In genomic region chr10:13016573-13016972, GRCm38 (mm10) we compare ENCODE assay signal across 8 mouse cellular contexts. TPM values are rescaled to one million over a fixed set of nuclear protein-coding genes. Genes with fewer than 3 reads are reported as not detected.
DNase-seq lines count a peak whose midpoint lies in the region; ATAC-seq and TF ChIP-seq lines count a peak whose summit lies in the region.

No protein-coding gene starts in this region.

- 27% methylated on average over 4 of the region's 4 CpGs for WGBS in forebrain, embryonic 11.5 days
- 27% methylated on average over 4 of the region's 4 CpGs for WGBS in hindbrain, postnatal 0 days
- WGBS in stomach, embryonic 16.5 days = 17% methylated on average over 4 of the region's 4 CpGs

- H3K4me3 ChIP-seq in forebrain, embryonic 11.5 days (ENCODE audit: low read depth, low read length) = no peak overlapping the region
- no peak overlapping the region for H3K4me3 ChIP-seq in hindbrain, postnatal 0 days (ENCODE audit: low read length)
- H3K4me3 ChIP-seq in stomach, embryonic 16.5 days (replicated peaks; ENCODE audit: low read length) = no peak overlapping the region

- no peaks in the 10 kb centered on the region for H3K4me1 ChIP-seq in forebrain, embryonic 11.5 days (replicated peaks; ENCODE audit: control insufficient read depth, insufficient read depth, low read length)
- H3K4me1 ChIP-seq in hindbrain, postnatal 0 days (ENCODE audit: insufficient read depth, low read length) = no peaks in the 10 kb centered on the region
- no peaks in the 10 kb centered on the region for H3K4me1 ChIP-seq in stomach, embryonic 16.5 days (ENCODE audit: control insufficient read depth, insufficient read depth, low read length)

- H3K9me3 ChIP-seq in forebrain, embryonic 11.5 days (ENCODE audit: control insufficient read depth, low read length) = no peaks in the 10 kb centered on the region
- H3K9me3 ChIP-seq in hindbrain, postnatal 0 days (ENCODE audit: low read length) = no peaks in the 10 kb centered on the region
- peaks cover 3% of the 10 kb centered on the region; the same call in 1 of the 2 replicates for H3K9me3 ChIP-seq in stomach, embryonic 16.5 days (replicated peaks; ENCODE audit: control insufficient read depth, low read length)

- H3K36me3 ChIP-seq in forebrain, embryonic 11.5 days (ENCODE audit: control insufficient read depth, insufficient read depth, low read length) = no peaks in the 10 kb centered on the region
- no peaks in the 10 kb centered on the region for H3K36me3 ChIP-seq in hindbrain, postnatal 0 days (ENCODE audit: insufficient read depth, low read length)
- no peaks in the 10 kb centered on the region for H3K36me3 ChIP-seq in stomach, embryonic 16.5 days (ENCODE audit: control insufficient read depth, insufficient read depth, low read length)

- TF ChIP-seq CTCF in hindbrain, postnatal 0 days (IDR thresholded peaks at IDR 0.05; ENCODE audit: low read depth) = peak; percentile 81

- no peak overlapping the region for H3K27ac ChIP-seq in forebrain, embryonic 11.5 days (ENCODE audit: low read depth, low read length)
- H3K27ac ChIP-seq in hindbrain, postnatal 0 days = no peak overlapping the region
- no peak overlapping the region for H3K27ac ChIP-seq in stomach, embryonic 16.5 days (ENCODE audit: low read length)

- no peak overlapping the region for H3K9ac ChIP-seq in forebrain, embryonic 11.5 days (ENCODE audit: low read length)
- no peak overlapping the region for H3K9ac ChIP-seq in hindbrain, postnatal 0 days (replicated peaks; ENCODE audit: low read length)
- no peak overlapping the region for H3K9ac ChIP-seq in stomach, embryonic 16.5 days (ENCODE audit: low read length)

- no peaks in the 10 kb centered on the region for H3K27me3 ChIP-seq in forebrain, embryonic 11.5 days (ENCODE audit: control insufficient read depth, insufficient read depth, low read length)
- no peaks in the 10 kb centered on the region for H3K27me3 ChIP-seq in hindbrain, postnatal 0 days (ENCODE audit: insufficient read depth, low read length)
- H3K27me3 ChIP-seq in stomach, embryonic 16.5 days (ENCODE audit: control insufficient read depth, insufficient read depth, low read length) = no peaks in the 10 kb centered on the region

- peak; percentile 54 for DNase-seq in ovary, postnatal 14 days (ENCODE audit: low spot score)
- no peak for DNase-seq in ovary, postnatal 36 days (ENCODE audit: low spot score)
- peak; percentile 24 for DNase-seq in c-Kit-negative CD71-positive TER-119-positive erythroid progenitor cells, embryonic 14.5 days (ENCODE audit: low read depth, low spot score)
- DNase-seq in forebrain, embryonic 11.5 days (ENCODE audit: low spot score) = no peak
- DNase-seq in hindbrain, postnatal 0 days (ENCODE audit: low spot score) = peak; percentile 92
- DNase-seq in left cerebral cortex, adult 18-20 months (ENCODE audit: low spot score in 2 of 2) = peak; percentile 48 to 72
- peak; percentile 85 for DNase-seq in mesoderm, embryonic 11.5 days (ENCODE audit: low read depth, low spot score)

- ATAC-seq in forebrain, embryonic 11.5 days (replicated peaks; ENCODE audit: low FRiP score) = peak; percentile 42; the same call in 1 of the 2 replicates
- peak; percentile 80 for ATAC-seq in hindbrain, postnatal 0 days
- peak; percentile 54; the same call in 1 of the 2 replicates for ATAC-seq in stomach, embryonic 16.5 days (ENCODE audit: insufficient read depth, low FRiP score)

- no peak overlapping the region for H3K4me2 ChIP-seq in forebrain, embryonic 11.5 days (ENCODE audit: low read depth, low read length, severe bottlenecking)
- H3K4me2 ChIP-seq in hindbrain, postnatal 0 days (ENCODE audit: low read depth, low read length) = no peak overlapping the region
- no peak overlapping the region for H3K4me2 ChIP-seq in stomach, embryonic 16.5 days (ENCODE audit: low read depth, low read length)

RNA-seq across cellular contexts. Expression of gene Sf3b5, which starts 11.4 kb away (rescaled TPM):
- 37.9 and 42.2 TPM in 2 replicates for polyA plus RNA-seq in forebrain, embryonic 11.5 days (2014; fragmentation: Nextera tagmentation; extraction: Ambion mirVana)
- 18.8 and 27.7 TPM in 2 replicates for total RNA-seq in hindbrain, postnatal 0 days (2014; rRNA removed)
- polyA plus RNA-seq in hindbrain, postnatal 0 days (2015; fragmentation: Nextera tagmentation; extraction: Ambion mirVana) = 27.6 and 28.0 TPM in 2 replicates
- 1 to 10 TPM; 8.3 to 8.4 TPM for total RNA-seq in left cerebral cortex, adult 18-20 months (2021)
- polyA plus RNA-seq in stomach, embryonic 16.5 days (2015; fragmentation: Nextera tagmentation; extraction: Ambion mirVana) = 31.3 and 33.4 TPM in 2 replicates

RNA-seq across cellular contexts. Expression of gene Plagl1, which starts 43.7 kb away (rescaled TPM):
- 153 and 159 TPM in 2 replicates for polyA plus RNA-seq in forebrain, embryonic 11.5 days (2014; fragmentation: Nextera tagmentation; extraction: Ambion mirVana)
- 88.2 and 112 TPM in 2 replicates for total RNA-seq in hindbrain, postnatal 0 days (2014; rRNA removed)
- 16.6 and 19.8 TPM in 2 replicates for polyA plus RNA-seq in hindbrain, postnatal 0 days (2015; fragmentation: Nextera tagmentation; extraction: Ambion mirVana)
- total RNA-seq in left cerebral cortex, adult 18-20 months (2021) = 10 to 100 TPM; 12.8 to 16.4 TPM
- 259 and 283 TPM in 2 replicates for polyA plus RNA-seq in stomach, embryonic 16.5 days (2015; fragmentation: Nextera tagmentation; extraction: Ambion mirVana)

RNA-seq across cellular contexts. Expression of gene Stx11, which starts 52.5 kb away (rescaled TPM):
- 1.9 and 2.1 TPM in 2 replicates for polyA plus RNA-seq in forebrain, embryonic 11.5 days (2014; fragmentation: Nextera tagmentation; extraction: Ambion mirVana)
- total RNA-seq in hindbrain, postnatal 0 days (2014; rRNA removed) = 1.3 and 2.4 TPM in 2 replicates
- 0.91 and 1.4 TPM in 2 replicates for polyA plus RNA-seq in hindbrain, postnatal 0 days (2015; fragmentation: Nextera tagmentation; extraction: Ambion mirVana)
- under 1 TPM; 0.07 to 0.37 TPM for total RNA-seq in left cerebral cortex, adult 18-20 months (2021)
- 7.0 and 9.3 TPM in 2 replicates for polyA plus RNA-seq in stomach, embryonic 16.5 days (2015; fragmentation: Nextera tagmentation; extraction: Ambion mirVana)

Comparison
In these comparisons a context has a peak if more than half of its experiments do, and no peak if none do; other contexts are left out.
1. DNase-seq: peak in ovary, postnatal 14 days (single experiment), c-Kit-negative CD71-positive TER-119-positive erythroid progenitor cells, embryonic 14.5 days (single experiment), hindbrain, postnatal 0 days (single experiment), left cerebral cortex, adult 18-20 months (2 of 2) and mesoderm, embryonic 11.5 days (single experiment); none in ovary, postnatal 36 days (single experiment) and forebrain, embryonic 11.5 days (single experiment).
2. Peak in every context shown above with its lines, with median percentiles within 50 percentile points of each other: ATAC-seq.